Comparison of ENCODE assay signal across 29 mouse cellular contexts in genomic region chr3:81883916-81884315, GRCm38 (mm10). TPM values are rescaled to one million over a fixed set of nuclear protein-coding genes. Genes with fewer than 3 reads are reported as not detected.
DNase-seq lines count a peak whose midpoint lies in the region; ATAC-seq and TF ChIP-seq lines count a peak whose summit lies in the region.
"Had no signal": no experiment of that assay in that cellular context is flagged by ENCODE, and none has a peak within 500 bp of the region (broad histone marks: within the 10 kb centered on the region; RNA-seq: fewer than 3 reads in every experiment).

No protein-coding gene starts in this region.

- no peak for TF ChIP-seq CTCF in kidney, adult 2 months (conservative IDR thresholded peaks at IDR 0.05; ENCODE audit: insufficient read depth, insufficient read length, low read depth, low read length)

- no peak overlapping the region for H3K4me3 ChIP-seq in kidney, adult 2 months (ENCODE audit: insufficient read depth, low read depth, low read length)
- H3K4me3 ChIP-seq in embryonic facial prominence, embryonic 10.5 days, result no peak overlapping the region
- H3K4me3 ChIP-seq: embryonic facial prominence, embryonic 15.5 days; forebrain, embryonic 10.5 days; kidney, embryonic 15.5 days; left cerebral cortex, adult 2 months; liver, embryonic 15.5 days; lung, embryonic 15.5 days; midbrain, embryonic 10.5 days; stomach, embryonic 15.5 days had no signal

- DNase-seq in kidney, adult 2 months, result peak; percentile 2
- no peak for DNase-seq in kidney, postnatal 4 days
- DNase-seq in NIH3T3 (ENCODE audit: low read depth), result peak; percentile 80
- DNase-seq in adrenal gland, postnatal 14 days, result peak; percentile 56
- peak; percentile 6 for DNase-seq in mesoderm, embryonic 11.5 days (ENCODE audit: low read depth, low spot score)
- DNase-seq in natural killer cell, adult 2 months (ENCODE audit: low spot score in 2 of 2), result no peak
- no peak for DNase-seq in embryonic facial prominence, embryonic 10.5 days (ENCODE audit: low spot score)
- DNase-seq: cerebellum, adult 2 months; cerebellum, postnatal 36 days; gastrocnemius, postnatal 14 days; heart, adult 11 months; kidney, postnatal 36 days; layer of hippocampus, adult 9-11 months; liver; lung, postnatal 4 days; right cerebral cortex, postnatal 14 days; thymus, postnatal 25 days had no signal

- H3K36me3 ChIP-seq in kidney, adult 2 months (ENCODE audit: control insufficient read depth, insufficient read depth, low read length), result no peaks in the 10 kb centered on the region
- no peaks in the 10 kb centered on the region for H3K36me3 ChIP-seq in embryonic facial prominence, embryonic 10.5 days (replicated peaks)
- H3K36me3 ChIP-seq: embryonic facial prominence, embryonic 15.5 days; forebrain, embryonic 10.5 days; kidney, embryonic 15.5 days; liver, embryonic 15.5 days; lung, embryonic 15.5 days; midbrain, embryonic 10.5 days; stomach, embryonic 15.5 days had no signal

- H3K27me3 ChIP-seq in kidney, adult 2 months (replicated peaks; ENCODE audit: control insufficient read depth, insufficient read depth, low read length), result no peaks in the 10 kb centered on the region
- H3K27me3 ChIP-seq in embryonic facial prominence, embryonic 10.5 days (replicated peaks; ENCODE audit: low read depth, poor library complexity, severe bottlenecking), result no peaks in the 10 kb centered on the region
- H3K27me3 ChIP-seq: embryonic facial prominence, embryonic 15.5 days; kidney, embryonic 15.5 days; liver, embryonic 15.5 days; lung, embryonic 15.5 days; stomach, embryonic 15.5 days had no signal

- no peak for TF ChIP-seq POLR2A in kidney, adult 2 months (IDR thresholded peaks at IDR 0.05; ENCODE audit: low read depth, low read length)

- no peaks in the 10 kb centered on the region for H3K4me1 ChIP-seq in kidney, adult 2 months (ENCODE audit: control insufficient read depth, insufficient read depth, low read length)
- no peaks in the 10 kb centered on the region for H3K4me1 ChIP-seq in embryonic facial prominence, embryonic 10.5 days
- H3K4me1 ChIP-seq: embryonic facial prominence, embryonic 15.5 days; forebrain, embryonic 10.5 days; kidney, embryonic 15.5 days; liver, embryonic 15.5 days; lung, embryonic 15.5 days; midbrain, embryonic 10.5 days; stomach, embryonic 15.5 days had no signal

- H3K27ac ChIP-seq in kidney, adult 2 months (ENCODE audit: insufficient read depth, low read depth, low read length), result no peak overlapping the region
- H3K27ac ChIP-seq in embryonic facial prominence, embryonic 10.5 days (replicated peaks), result no peak overlapping the region
- H3K27ac ChIP-seq: embryonic facial prominence, embryonic 15.5 days; forebrain, embryonic 10.5 days; kidney, embryonic 15.5 days; left cerebral cortex, adult 2 months; liver, embryonic 15.5 days; lung, embryonic 15.5 days; midbrain, embryonic 10.5 days; stomach, embryonic 15.5 days had no signal

- no peaks in the 10 kb centered on the region for H3K9me3 ChIP-seq in embryonic facial prominence, embryonic 10.5 days
- H3K9me3 ChIP-seq: embryonic facial prominence, embryonic 15.5 days; forebrain, embryonic 10.5 days; kidney, embryonic 15.5 days; liver, embryonic 15.5 days; lung, embryonic 15.5 days; midbrain, embryonic 10.5 days; stomach, embryonic 15.5 days had no signal

- no peak for ATAC-seq in megakaryocyte progenitor cell, adult 5-6 weeks (replicated peaks; ENCODE audit: poor library complexity)
- ATAC-seq: forebrain, embryonic 16.5 days; hindbrain, embryonic 16.5 days; intestine, embryonic 16.5 days had no signal

RNA-seq across cellular contexts. Expression of gene Ctso, which starts 48.5 kb away (rescaled TPM):
- polyA plus RNA-seq in kidney, adult 2 months (2012; rRNA removed), result 11.2 and 13.7 TPM in 2 replicates
- total RNA-seq in adrenal gland, postnatal 14 days (2021), result 39.4 and 40.7 TPM in 2 replicates
- total RNA-seq in megakaryocyte progenitor cell, adult 5-6 weeks (2015), result 10.3 and 12.2 TPM in 2 replicates
- 4.2 and 10.5 TPM in 2 replicates for total RNA-seq in megakaryocyte progenitor cell, adult 5-6 weeks (2017)
- polyA plus RNA-seq in embryonic facial prominence, embryonic 10.5 days (2016; fragmentation: Nextera tagmentation; extraction: Ambion mirVana), result 3.2 and 5.3 TPM in 2 replicates

Comparison
In these comparisons a context has a peak if more than half of its experiments do, and no peak if none do; other contexts are left out.
1. DNase-seq: peak in kidney, adult 2 months (single experiment), NIH3T3 (single experiment), adrenal gland, postnatal 14 days (single experiment) and mesoderm, embryonic 11.5 days (single experiment); none in kidney, postnatal 4 days (0 of 2), natural killer cell, adult 2 months (0 of 2) and embryonic facial prominence, embryonic 10.5 days (single experiment).